Mouse (Mus musculus) gastrocnemius, adult 2 months (tissue): ENCODE results near the gene Nelfa. TPM values are rescaled to one million over a fixed set of nuclear protein-coding genes. Genes with fewer than 3 reads are reported as not detected.
A peak's percentile ranks its signal among the peaks of the same experiment; 100 is the strongest.

Source experiments
- DNase-seq: peaks from one replicate; pipeline ENCODE4 v3.0.0; 2022
- H3K27ac ChIP-seq: fragments of 200-600 bp; 2 replicates; pipeline ENCODE4 v1.8.1; 2022; ENCODE audit warnings: mild to moderate bottlenecking
- H3K4me3 ChIP-seq: fragments of 200-600 bp; 2 replicates; pipeline ENCODE4 v1.8.1; 2022; ENCODE audit warnings: mild to moderate bottlenecking, moderate library complexity
- CTCF ChIP-seq: fragments of 200-600 bp; IDR thresholded peaks from 2 replicates; pipeline ENCODE4 v1.8.1; 2022; ENCODE audit warnings: antibody characterized with exemption, mild to moderate bottlenecking, moderate library complexity
- intact Hi-C: fragments of 180-260 bp; cut with DNase I; formaldehyde crosslinking; loops from one replicate; pipeline ENCODE4 v1.15.1; 2025
- total RNA-seq, 2 experiments: library from RNA; stranded (reverse); gene quantifications; 2 replicates each; pipeline ENCODE4 v1.2.3; 2021

The Nelfa gene
- total RNA-seq, 2 experiments from 2014 or later = 7.1 to 8.2 TPM

- Histone ChIP-seq H3K27ac (no peak overlapping the region), H3K4me3 (no peak overlapping the region)
- TF ChIP-seq CTCF = no peak
- no peak for DNase-seq
- intact Hi-C loops = no loop called here
Measured at GRCm38 (mm10) chr5:33903176-33903575, 33.0 kb downstream of the Nelfa start.

- intact Hi-C loops = no loop called here
- TF ChIP-seq CTCF = no peak
- Histone ChIP-seq H3K27ac (no peak overlapping the region), H3K4me3 (no peak overlapping the region)
- no peak for DNase-seq
Measured at GRCm38 (mm10) chr5:33902696-33903095, 33.5 kb downstream of the Nelfa start.

- Histone ChIP-seq H3K4me3 (no peak overlapping the region), H3K27ac (no peak overlapping the region)
- intact Hi-C loops = no loop called here
- no peak for TF ChIP-seq CTCF
- no peak for DNase-seq
Measured at GRCm38 (mm10) chr5:33901278-33901677, 34.9 kb downstream of the Nelfa start.

- Histone ChIP-seq H3K27ac (no peak overlapping the region), H3K4me3 (no peak overlapping the region)
- TF ChIP-seq CTCF = no peak
- intact Hi-C loops = no loop called here
- no peak for DNase-seq
Measured at GRCm38 (mm10) chr5:33900701-33901263, 35.4 kb downstream of the Nelfa start.

- no peak overlapping the region for H3K27ac ChIP-seq
- no peak for TF ChIP-seq CTCF
- intact Hi-C loops = no loop called here
- no peak overlapping the region for H3K4me3 ChIP-seq
- no peak for DNase-seq
Measured at GRCm38 (mm10) chr5:33900101-33900500, 36.1 kb downstream of the Nelfa start.

GRCm38 (mm10) chr5:33899245-33899644 lies 37.0 kb downstream of the Nelfa start:
- no peak overlapping the region for H3K27ac ChIP-seq
- TF ChIP-seq CTCF = no peak
- no peak overlapping the region for H3K4me3 ChIP-seq
- DNase-seq = no peak
- intact Hi-C loops = no loop called here

- no peak for DNase-seq
- H3K27ac ChIP-seq = no peak overlapping the region
- no peak for TF ChIP-seq CTCF
- no peak overlapping the region for H3K4me3 ChIP-seq
- intact Hi-C loops = no loop called here
Measured at GRCm38 (mm10) chr5:33898671-33899070, 37.5 kb downstream of the Nelfa start.

- Histone ChIP-seq H3K27ac (no peak overlapping the region), H3K4me3 (no peak overlapping the region)
- intact Hi-C loops = no loop called here
- no peak for DNase-seq
- no peak for TF ChIP-seq CTCF
Measured at GRCm38 (mm10) chr5:33897158-33897557, 39.1 kb downstream of the Nelfa start.

- Histone ChIP-seq H3K4me3 (no peak overlapping the region), H3K27ac (no peak overlapping the region)
- no peak for DNase-seq
- intact Hi-C loops = no loop called here
- no peak for TF ChIP-seq CTCF
Measured at GRCm38 (mm10) chr5:33895116-33895515, 41.1 kb downstream of the Nelfa start.

- no peak overlapping the region for H3K27ac ChIP-seq
- intact Hi-C loops = no loop called here
- no peak overlapping the region for H3K4me3 ChIP-seq
- no peak for TF ChIP-seq CTCF
- no peak for DNase-seq
Measured at GRCm38 (mm10) chr5:33893406-33893805, 42.8 kb downstream of the Nelfa start.

- no peak for DNase-seq
- TF ChIP-seq CTCF = no peak
- no peak overlapping the region for H3K4me3 ChIP-seq
- intact Hi-C loops = no loop called here
- H3K27ac ChIP-seq = no peak overlapping the region
Measured at GRCm38 (mm10) chr5:33881118-33881517, 55.1 kb downstream of the Nelfa start.

- Histone ChIP-seq H3K4me3 (no peak overlapping the region), H3K27ac (no peak overlapping the region)
- intact Hi-C loops = no loop called here
- TF ChIP-seq CTCF = no peak
- DNase-seq = no peak
Measured at GRCm38 (mm10) chr5:33875472-33875871, 60.7 kb downstream of the Nelfa start.

GRCm38 (mm10) chr5:33857693-33858092 lies 78.5 kb downstream of the Nelfa start:
- Histone ChIP-seq H3K27ac (no peak overlapping the region), H3K4me3 (no peak overlapping the region)
- intact Hi-C loops = loop anchor here (10.0 kb wide), 1 partner anchor 97 kb away; no protein-coding TSS in a partner anchor
- no peak for TF ChIP-seq CTCF
- no peak for DNase-seq

- Histone ChIP-seq H3K4me3 (no peak overlapping the region), H3K27ac (no peak overlapping the region)
- peak; percentile 39; the same call in 1 of the 2 replicates for TF ChIP-seq CTCF
- no peak for DNase-seq
- intact Hi-C loops = loop anchor here (10.0 kb wide), 1 partner anchor 101 kb away; no protein-coding TSS in a partner anchor
Measured at GRCm38 (mm10) chr5:33854019-33854418, 82.2 kb downstream of the Nelfa start.

GRCm38 (mm10) chr5:33853086-33853485 lies 83.1 kb downstream of the Nelfa start:
- DNase-seq = no peak
- no peak overlapping the region for H3K27ac ChIP-seq
- intact Hi-C loops = loop anchor here (10.0 kb wide), 1 partner anchor 102 kb away; no protein-coding TSS in a partner anchor
- H3K4me3 ChIP-seq = no peak overlapping the region
- TF ChIP-seq CTCF = peak; percentile 44
